Mouse (Mus musculus): Measurements from ENCODE around the gene Plcb4.

GRCm38 (mm10) chr2:135737506-135737905 is 78.7 kb downstream of the Plcb4 start:
- TF ChIP-seq CTCF (IDR thresholded peaks at IDR 0.05; ENCODE audit: borderline replicate concordance, control insufficient read depth, extremely low read depth, insufficient read depth, low read length, poor library complexity), result no peak
- no peak for TF ChIP-seq POLR2A (IDR thresholded peaks at IDR 0.05; ENCODE audit: control insufficient read depth, extremely low read depth, insufficient read depth, low read length, poor library complexity)

Data from thymus, adult 2 months (tissue).